Comparison of ENCODE assay signal across 27 mouse cellular contexts in the genomic region with DNA sequence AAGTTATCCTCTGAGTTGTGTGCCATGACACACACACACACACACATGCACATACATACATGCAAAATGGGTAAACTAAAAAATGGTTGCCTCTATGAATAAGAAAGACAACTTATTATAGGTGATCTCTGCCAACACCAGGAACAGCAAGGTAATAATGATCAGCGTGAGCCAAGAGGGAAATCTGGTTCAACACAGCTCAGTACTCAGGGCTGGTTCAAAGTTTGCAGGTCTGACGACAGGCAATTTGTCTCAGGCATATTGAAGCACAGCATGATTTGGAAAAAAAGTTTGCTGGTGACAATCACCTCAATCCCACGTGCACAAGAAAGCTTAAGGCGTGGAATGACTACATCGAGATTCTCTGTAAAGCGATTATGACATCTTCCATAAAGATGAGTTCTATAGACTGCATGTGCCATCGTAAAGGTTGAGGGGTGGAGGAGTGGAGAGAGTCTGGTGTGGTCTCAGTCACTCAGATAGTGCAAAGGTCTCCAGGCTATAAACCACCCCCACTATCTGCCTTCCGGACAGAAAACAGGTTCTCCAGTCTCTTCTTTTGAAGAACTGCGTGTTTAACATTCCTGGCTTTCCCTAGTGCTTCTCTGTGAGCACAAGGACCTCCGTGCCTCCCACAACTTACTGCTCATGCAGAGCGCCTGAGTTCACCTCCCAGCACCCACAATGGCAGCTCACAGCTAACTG. TPM values are rescaled to one million over a fixed set of nuclear protein-coding genes. Genes with fewer than 3 reads are reported as not detected.
DNase-seq lines count a peak whose midpoint lies in the region; ATAC-seq and TF ChIP-seq lines count a peak whose summit lies in the region.
"Had no signal": no experiment of that assay in that cellular context is flagged by ENCODE, and none has a peak within 500 bp of the region (broad histone marks: within the 10 kb centered on the region; RNA-seq: fewer than 3 reads in every experiment).

No protein-coding gene starts in this region.

- peaks cover 8% of the 10 kb centered on the region for H3K4me1 ChIP-seq in heart, adult 2 months (ENCODE audit: control insufficient read depth, insufficient read depth, low read length)
- H3K4me1 ChIP-seq in intestine, postnatal 0 days (replicated peaks; ENCODE audit: control insufficient read depth, insufficient read depth, low read length): peaks cover 9% of the 10 kb centered on the region; the same call in 1 of the 2 replicates

- no peaks in the 10 kb centered on the region for H3K27me3 ChIP-seq in heart, adult 2 months (ENCODE audit: control insufficient read depth, insufficient read depth, low read length)
- H3K27me3 ChIP-seq in intestine, postnatal 0 days (replicated peaks; ENCODE audit: control insufficient read depth, insufficient read depth, low read length): no peaks in the 10 kb centered on the region
- H3K27me3 ChIP-seq: CH12.LX; embryonic facial prominence, embryonic 13.5 days; forebrain, embryonic 15.5 days; liver, embryonic 13.5 days; midbrain, embryonic 13.5 days; neural tube, embryonic 12.5 days had no signal

- H3K4me2 ChIP-seq in intestine, postnatal 0 days (replicated peaks; ENCODE audit: low read depth): peak overlapping the region; percentile 30
- H3K4me2 ChIP-seq: embryonic facial prominence, embryonic 13.5 days; forebrain, embryonic 15.5 days; hindbrain, embryonic 14.5 days; liver, embryonic 13.5 days; midbrain, embryonic 13.5 days; neural tube, embryonic 12.5 days had no signal

- H3K9me3 ChIP-seq in intestine, postnatal 0 days (ENCODE audit: control insufficient read depth): no peaks in the 10 kb centered on the region
- H3K9me3 ChIP-seq: embryonic facial prominence, embryonic 13.5 days; forebrain, embryonic 15.5 days; liver, embryonic 13.5 days; midbrain, embryonic 13.5 days; neural tube, embryonic 12.5 days had no signal

- intact Hi-C loops in heart, adult 2 months (cut with DNase I): no loop called here

- peak; percentile 52 for DNase-seq in heart, adult 11 months
- DNase-seq in heart, adult 2 months: no peak
- DNase-seq in R1 (ENCODE audit: low read depth, low spot score): peak; percentile 74
- DNase-seq in kidney, postnatal 14 days: peak; percentile 46
- no peak for DNase-seq in adrenal gland, adult (ENCODE audit: inconsistent age in 2 of 2, low spot score in 1 of 2)
- DNase-seq in cerebellum, postnatal 25 days: no peak
- DNase-seq: adrenal gland, adult 2 months; cerebellum, adult 8-10 months; heart, postnatal 36 days; layer of hippocampus, adult 9-11 months; left cerebral cortex, postnatal 4 days; liver, embryonic 13.5 days; right cerebral cortex, adult 18-20 months; thymus, postnatal 4 days had no signal

- TF ChIP-seq CTCF in heart, adult 2 months (IDR thresholded peaks at IDR 0.05): no peak
- no peak for TF ChIP-seq CTCF in intestine, postnatal 0 days (IDR thresholded peaks at IDR 0.05; ENCODE audit: low read depth)

- H3K27ac ChIP-seq in heart, adult 2 months: no peak overlapping the region
- H3K27ac ChIP-seq in intestine, postnatal 0 days (ENCODE audit: low read depth, low read length): no peak overlapping the region
- H3K27ac ChIP-seq: embryonic facial prominence, embryonic 13.5 days; forebrain, embryonic 15.5 days; hindbrain, embryonic 14.5 days; left cerebral cortex, adult 2 months; liver, embryonic 13.5 days; midbrain, embryonic 13.5 days; neural tube, embryonic 12.5 days had no signal

- ATAC-seq in intestine, postnatal 0 days: peak; percentile 58
- ATAC-seq in CD4-positive, CD25-positive, alpha-beta regulatory T cell, adult 4 months: no peak
- ATAC-seq: forebrain, embryonic 15.5 days; lung, postnatal 0 days; midbrain, embryonic 13.5 days had no signal

- TF ChIP-seq EP300 in heart, adult 2 months (IDR thresholded peaks at IDR 0.05; ENCODE audit: insufficient read depth, low read depth, low read length): no peak

- no peak overlapping the region for H3K9ac ChIP-seq in heart, adult 2 months (ENCODE audit: low read depth, low read length)
- H3K9ac ChIP-seq in intestine, postnatal 0 days (ENCODE audit: low read depth, low read length): no peak overlapping the region
- H3K9ac ChIP-seq: embryonic facial prominence, embryonic 13.5 days; forebrain, embryonic 15.5 days; hindbrain, embryonic 14.5 days; liver, embryonic 13.5 days; midbrain, embryonic 13.5 days; neural tube, embryonic 12.5 days had no signal

- no peaks in the 10 kb centered on the region for H3K36me3 ChIP-seq in heart, adult 2 months (ENCODE audit: control insufficient read depth, insufficient read depth, low read length)
- H3K36me3 ChIP-seq in intestine, postnatal 0 days (ENCODE audit: control insufficient read depth, insufficient read depth): no peaks in the 10 kb centered on the region; the same call in 1 of the 2 replicates
- H3K36me3 ChIP-seq: embryonic facial prominence, embryonic 13.5 days; forebrain, embryonic 15.5 days; neural tube, embryonic 12.5 days had no signal

- TF ChIP-seq POLR2A in heart, adult 2 months (IDR thresholded peaks at IDR 0.05; ENCODE audit: insufficient read depth, low read depth, low read length): no peak

- H3K79me2 ChIP-seq in heart, adult 2 months (replicated peaks; ENCODE audit: control insufficient read depth, insufficient read depth, low read length): no peaks in the 10 kb centered on the region

- no peak overlapping the region for H3K4me3 ChIP-seq in heart, adult 2 months
- H3K4me3 ChIP-seq in intestine, postnatal 0 days (ENCODE audit: low read depth, low read length): no peak overlapping the region
- H3K4me3 ChIP-seq: embryonic facial prominence, embryonic 13.5 days; forebrain, embryonic 15.5 days; left cerebral cortex, adult 2 months; liver, embryonic 13.5 days; midbrain, embryonic 13.5 days; neural tube, embryonic 12.5 days had no signal

- 81% methylated on average over 11 of the region's 11 CpGs for whole genome bisulfite sequencing in heart, adult 2 months
- 28% methylated on average over 11 of the region's 11 CpGs for WGBS in intestine, postnatal 0 days

RNA-seq across cellular contexts. Expression of gene Sfxn1, which starts 6.0 kb away (rescaled TPM):
- 1 to 10 TPM; 8.1 to 8.5 TPM for total RNA-seq in heart, adult 2 months (2021)
- 6.8 and 7.9 TPM in 2 replicates for polyA plus RNA-seq in heart, adult 2 months (2012; rRNA removed)
- 49.1 and 52.3 TPM in 2 replicates for polyA plus RNA-seq in intestine, postnatal 0 days (2015; fragmentation: Nextera tagmentation; extraction: Ambion mirVana)
- polyA plus RNA-seq in CD4-positive, CD25-positive, alpha-beta regulatory T cell, adult 4 months (2017; shearing (Covaris generic)): 10 to 100 TPM; 45.5 to 48.1 TPM

RNA-seq across cellular contexts. Expression of gene Drd1, which starts 22.1 kb away (rescaled TPM):
- under 1 TPM; 0.05 to 0.30 TPM for total RNA-seq in heart, adult 2 months (2021)
- polyA plus RNA-seq in heart, adult 2 months (2012; rRNA removed): 0.12 and 0.27 TPM in 2 replicates
- 0.04 and 0.20 TPM in 2 replicates for polyA plus RNA-seq in intestine, postnatal 0 days (2015; fragmentation: Nextera tagmentation; extraction: Ambion mirVana)
- polyA plus RNA-seq in CD4-positive, CD25-positive, alpha-beta regulatory T cell, adult 4 months (2017; shearing (Covaris generic)): not detected
- total RNA-seq: CH12.LX; megakaryocyte, adult 5-6 weeks; MEL had no signal
- polyA plus RNA-seq: adrenal gland, adult 2 months; heart, embryonic 14.5 days; liver, embryonic 13.5 days had no signal

Comparison
In these comparisons a context has a peak if more than half of its experiments do, and no peak if none do; other contexts are left out.
1. DNase-seq: peak in heart, adult 11 months (single experiment), R1 (single experiment) and kidney, postnatal 14 days (single experiment); none in heart, adult 2 months (0 of 2), adrenal gland, adult (0 of 2) and cerebellum, postnatal 25 days (0 of 2).